Mouse (Mus musculus) midbrain, embryonic 11.5 days (tissue): ENCODE results near the gene Trap1a. TPM values are rescaled to one million over a fixed set of nuclear protein-coding genes. Genes with fewer than 3 reads are reported as not detected.

Experiments used
- ATAC-seq: fragments of 200-750 bp; cut with Nextera tagmentation; 2 replicates; pipeline ENCODE4 v1.8.0; 2017; ENCODE audit warnings: moderate TSS enrichment, moderate library complexity; ENCODE audit not compliant: low FRiP score
- DNase-seq: peaks from one replicate; pipeline ENCODE4 v3.0.0; 2015; ENCODE audit warnings: low spot score; ENCODE audit errors: missing footprints
- H3K27ac ChIP-seq: fragments of 300-500 bp; sonication (generic); 2 replicates; pipeline ENCODE4 v1.5.1; 2014; ENCODE audit warnings: low read depth, low read length
- H3K27me3 ChIP-seq: fragments of 300-500 bp; sonication (generic); 2 replicates; pipeline ENCODE4 v1.6.1; 2014; ENCODE audit warnings: mild to moderate bottlenecking, low read length, moderate library complexity, mixed read lengths; ENCODE audit not compliant: control insufficient read depth, insufficient read depth
- H3K36me3 ChIP-seq: fragments of 300-500 bp; sonication (generic); 2 replicates; pipeline ENCODE4 v1.6.1; 2014; ENCODE audit warnings: mild to moderate bottlenecking, low read length, moderate library complexity, mixed read lengths; ENCODE audit not compliant: control insufficient read depth, insufficient read depth
- H3K4me1 ChIP-seq: fragments of 300-500 bp; sonication (generic); 2 replicates; pipeline ENCODE4 v1.6.1; 2014; ENCODE audit warnings: low read length; ENCODE audit not compliant: control insufficient read depth, insufficient read depth
- H3K4me2 ChIP-seq: fragments of 300-500 bp; sonication (generic); 2 replicates; pipeline ENCODE4 v1.6.1; 2014; ENCODE audit warnings: mild to moderate bottlenecking, moderate library complexity
- H3K4me3 ChIP-seq: fragments of 300-500 bp; sonication (generic); 2 replicates; pipeline ENCODE4 v1.5.1; 2014; ENCODE audit warnings: low read depth, low read length
- H3K9ac ChIP-seq: fragments of 300-500 bp; sonication (generic); 2 replicates; pipeline ENCODE4 v1.6.1; 2014; ENCODE audit warnings: low read length
- H3K9me3 ChIP-seq: fragments of 300-500 bp; sonication (generic); 2 replicates; pipeline ENCODE4 v1.6.1; 2016; ENCODE audit warnings: low read length; ENCODE audit not compliant: control insufficient read depth
- WGBS: fragments of 180-500 bp; shearing (Covaris S2); extraction: QIAGEN DNeasy Blood & Tissue Kit; methylation state at CpG from one replicate; pipeline ENCODE4 v1.1.7; 2014; 5-methylcytosine and 5-hydroxymethylcytosine counted together
- polyA plus RNA-seq: library from polyadenylated mRNA; unstranded; fragments of >200 nt; fragmentation: Nextera tagmentation; extraction: Ambion mirVana; gene quantifications from 2 replicates; pipeline ENCODE4 v1.2.1, GENCODE M21; 2014

The Trap1a gene
- polyA plus RNA-seq, 1 experiment from 2014 or later: not detected

- Histone ChIP-seq H3K9ac (no peak overlapping the region), H3K4me3 (no peak overlapping the region), H3K36me3 (no peaks in the 10 kb centered on the region), H3K4me1 (no peaks in the 10 kb centered on the region), H3K27me3 (no peaks in the 10 kb centered on the region; the same call in 1 of the 2 replicates), H3K4me2 (no peak overlapping the region), H3K9me3 (no peaks in the 10 kb centered on the region), H3K27ac (no peak overlapping the region)
- ATAC-seq (no peak), DNase-seq (no peak)
- WGBS: 78% methylated on average over 2 of the region's 2 CpGs
These were observed 7.7 kb downstream of the Trap1a start for GRCm38 (mm10) chrX:139341185-139341584.

DNA sequence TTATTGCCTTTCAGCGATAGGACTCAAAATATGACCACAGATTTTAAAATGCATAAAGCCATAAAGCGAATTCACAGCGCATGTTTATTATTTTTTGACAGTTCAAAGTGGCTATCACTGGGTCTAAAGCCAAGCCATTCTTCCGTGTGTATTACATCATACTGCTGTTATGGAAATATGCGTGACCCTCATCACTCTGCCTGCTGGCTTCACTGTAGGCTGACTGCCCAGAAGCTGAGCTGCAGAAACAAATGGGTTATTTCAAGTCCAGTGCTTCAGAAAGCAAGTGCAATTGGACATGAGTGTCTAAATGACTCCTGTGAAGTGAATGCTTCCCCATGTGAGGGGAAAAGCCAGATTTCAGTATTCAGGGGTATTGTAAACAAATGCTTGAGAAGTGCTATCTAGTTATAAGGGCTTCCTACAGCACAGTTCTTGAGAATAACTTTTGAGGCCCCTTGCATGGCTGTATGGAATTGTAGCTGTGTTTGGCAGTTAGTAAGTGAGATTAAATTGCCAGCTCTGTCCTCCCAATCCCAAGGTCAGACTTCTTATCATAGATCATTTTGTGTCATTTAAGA, 18.8 kb downstream of the Trap1a start:
- H3K9me3 ChIP-seq: no peaks in the 10 kb centered on the region

GRCm38 (mm10) chrX:139357639-139358260, 24.3 kb downstream of the Trap1a start:
- H3K27me3 ChIP-seq: no peaks in the 10 kb centered on the region; the same call in 1 of the 2 replicates
- H3K4me2 ChIP-seq: no peak overlapping the region
- no peak overlapping the region for H3K27ac ChIP-seq
- H3K36me3 ChIP-seq: no peaks in the 10 kb centered on the region
- 58% methylated on average over 7 of the region's 7 CpGs for WGBS
- no peak for DNase-seq
- H3K9ac ChIP-seq: no peak overlapping the region
- no peaks in the 10 kb centered on the region for H3K4me1 ChIP-seq
- no peaks in the 10 kb centered on the region for H3K9me3 ChIP-seq
- H3K4me3 ChIP-seq: no peak overlapping the region
- ATAC-seq: no peak

More for the DNA sequence above, 18.8 kb downstream of the Trap1a start:
- Histone ChIP-seq H3K27ac (no peak overlapping the region), H3K27me3 (no peaks in the 10 kb centered on the region; the same call in 1 of the 2 replicates), H3K4me2 (no peak overlapping the region), H3K4me1 (no peaks in the 10 kb centered on the region), H3K9ac (no peak overlapping the region), H3K4me3 (no peak overlapping the region), H3K36me3 (no peaks in the 10 kb centered on the region)
- no peak for DNase-seq
- 84% methylated on average over 5 of the region's 5 CpGs for WGBS
- no peak for ATAC-seq

DNA sequence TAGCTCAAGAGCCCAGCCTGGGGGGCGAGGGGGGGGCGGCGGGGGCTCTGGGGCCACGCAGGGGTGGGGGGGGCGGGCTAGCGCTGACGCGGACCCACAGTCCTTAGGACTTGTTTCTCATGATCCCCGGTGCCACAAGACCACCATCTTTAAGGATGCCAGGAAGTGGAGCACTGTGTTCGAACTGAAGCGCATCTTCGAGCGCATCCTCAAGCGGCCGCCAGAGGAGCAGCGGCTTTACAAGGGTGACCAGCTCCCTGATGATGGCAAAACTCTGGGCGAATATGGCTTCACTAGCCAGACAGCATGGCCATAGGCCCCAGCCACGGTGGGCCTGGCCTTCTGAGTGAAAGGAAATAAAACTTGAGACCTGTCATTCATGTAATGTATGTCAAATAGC, 24.9 kb downstream of the Trap1a start:
- Histone ChIP-seq H3K36me3 (no peaks in the 10 kb centered on the region), H3K4me3 (no peak overlapping the region), H3K9me3 (no peaks in the 10 kb centered on the region), H3K9ac (no peak overlapping the region), H3K4me1 (no peaks in the 10 kb centered on the region), H3K27me3 (no peaks in the 10 kb centered on the region; the same call in 1 of the 2 replicates), H3K4me2 (no peak overlapping the region), H3K27ac (no peak overlapping the region)
- no peak for DNase-seq
- 73% methylated on average over 17 of the region's 18 CpGs for WGBS
- no peak for ATAC-seq

DNA sequence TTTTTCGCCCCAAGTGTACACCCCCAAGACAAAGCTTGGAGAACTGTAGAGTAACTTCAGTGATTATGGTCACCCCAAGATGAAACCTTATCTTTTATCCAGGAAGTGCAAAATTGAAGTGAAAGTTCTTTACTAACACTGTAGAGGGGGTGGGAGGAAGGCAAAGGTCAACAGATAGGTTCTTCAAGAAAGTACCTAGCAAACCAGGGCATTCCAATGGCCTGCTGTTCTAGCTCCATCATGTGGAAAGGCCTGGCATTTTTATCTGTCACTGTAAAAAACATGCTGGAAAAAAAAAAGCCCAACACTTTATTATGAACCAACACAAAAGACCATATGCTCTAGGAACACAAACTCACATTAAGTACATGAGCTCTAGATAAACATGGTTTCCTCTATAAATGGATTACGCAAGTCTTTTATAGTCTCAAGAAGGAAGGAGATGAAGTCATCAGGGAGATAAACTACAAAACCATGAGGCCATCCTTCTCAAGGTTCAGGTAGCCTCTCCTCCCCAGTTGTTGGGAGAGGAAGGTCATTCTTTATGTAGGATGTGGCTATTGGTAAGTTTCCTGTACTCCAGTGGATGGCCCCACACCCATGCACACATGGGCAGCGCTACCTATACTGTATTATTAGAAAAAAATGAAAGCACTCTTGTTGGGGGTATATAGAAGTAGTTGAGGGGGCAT, 33.5 kb downstream of the Trap1a start:
- Histone ChIP-seq H3K36me3 (no peaks in the 10 kb centered on the region), H3K4me2 (no peak overlapping the region), H3K4me1 (no peaks in the 10 kb centered on the region), H3K9me3 (no peaks in the 10 kb centered on the region), H3K27me3 (no peaks in the 10 kb centered on the region), H3K27ac (no peak overlapping the region), H3K9ac (no peak overlapping the region), H3K4me3 (no peak overlapping the region)
- no peak for DNase-seq
- no peak for ATAC-seq
- WGBS: 87% methylated on average over 3 of the region's 3 CpGs

- Histone ChIP-seq H3K4me3 (no peak overlapping the region), H3K36me3 (no peaks in the 10 kb centered on the region), H3K4me2 (no peak overlapping the region), H3K4me1 (no peaks in the 10 kb centered on the region), H3K27me3 (no peaks in the 10 kb centered on the region), H3K27ac (no peak overlapping the region), H3K9ac (no peak overlapping the region), H3K9me3 (no peaks in the 10 kb centered on the region)
- DNase-seq (no peak), ATAC-seq (no peak)
These were observed 34.0 kb downstream of the Trap1a start for GRCm38 (mm10) chrX:139367529-139367908.

DNA sequence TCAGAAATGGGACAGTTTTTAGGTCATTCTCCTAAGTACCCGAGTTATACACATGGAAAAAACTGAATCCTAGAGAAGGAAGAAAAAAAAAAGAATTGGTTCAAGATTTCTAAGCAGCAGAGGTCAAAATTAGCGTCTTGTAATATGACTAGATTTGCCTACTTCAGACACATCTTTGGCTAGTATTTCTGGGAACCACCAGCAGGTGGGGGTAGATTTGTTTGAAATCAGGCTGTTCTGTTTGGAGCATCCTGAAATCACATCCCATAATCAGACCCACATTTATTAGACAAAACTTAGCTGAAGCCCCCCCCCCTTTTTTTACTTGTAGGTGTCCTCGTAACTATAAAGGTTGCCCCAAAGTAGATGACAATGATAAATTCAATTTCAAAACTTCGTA, 35.6 kb downstream of the Trap1a start:
- WGBS: 61% methylated on average over 4 of the region's 4 CpGs
- Histone ChIP-seq H3K27ac (no peak overlapping the region), H3K36me3 (no peaks in the 10 kb centered on the region), H3K4me3 (no peak overlapping the region), H3K27me3 (no peaks in the 10 kb centered on the region), H3K9me3 (no peaks in the 10 kb centered on the region), H3K4me2 (no peak overlapping the region), H3K9ac (no peak overlapping the region), H3K4me1 (no peaks in the 10 kb centered on the region)
- DNase-seq: no peak
- ATAC-seq: no peak

GRCm38 (mm10) chrX:139372665-139373064, 39.2 kb downstream of the Trap1a start:
- ATAC-seq: no peak
- H3K9ac ChIP-seq: no peak overlapping the region
- H3K36me3 ChIP-seq: no peaks in the 10 kb centered on the region
- no peak overlapping the region for H3K27ac ChIP-seq
- no peaks in the 10 kb centered on the region for H3K9me3 ChIP-seq
- H3K4me3 ChIP-seq: no peak overlapping the region
- no peaks in the 10 kb centered on the region for H3K4me1 ChIP-seq
- DNase-seq: no peak
- H3K4me2 ChIP-seq: no peak overlapping the region
- no peaks in the 10 kb centered on the region for H3K27me3 ChIP-seq
